Mouse (Mus musculus): ENCODE results near the gene Ric3.

DNA sequence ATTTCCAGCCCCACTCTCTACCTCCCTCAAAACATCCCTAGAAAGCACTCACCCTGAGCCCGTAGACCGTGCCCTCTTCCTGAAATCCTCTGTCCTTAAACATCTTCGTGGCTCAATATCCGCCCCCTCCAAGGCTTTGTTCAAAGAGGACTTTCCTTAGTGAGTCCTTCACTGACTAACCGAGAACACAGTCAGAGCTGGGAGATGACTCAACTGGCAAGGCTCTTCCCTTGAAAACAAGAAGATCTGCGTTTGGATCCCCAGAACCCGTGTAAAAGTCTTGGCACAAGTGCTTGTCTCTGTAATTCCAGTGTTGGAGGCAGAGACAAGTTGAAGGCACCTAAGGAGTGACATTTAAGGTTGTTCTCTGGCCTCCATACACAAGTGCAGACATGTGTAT is 11.2 kb upstream of the Ric3 start:
- no peak for TF ChIP-seq CTCF (IDR thresholded peaks at IDR 0.05; ENCODE audit: control insufficient read depth, insufficient read depth, low read length)
- no peak for TF ChIP-seq POLR2A (IDR thresholded peaks at IDR 0.05; ENCODE audit: borderline replicate concordance, control insufficient read depth, low read depth, low read length)
